Mouse (Mus musculus): ENCODE data around the gene Carhsp1. TPM values are rescaled to one million over a fixed set of nuclear protein-coding genes. Genes with fewer than 3 reads are reported as not detected.
A peak's percentile ranks its signal among the peaks of the same experiment; 100 is the strongest.

The Carhsp1 gene
- polyA plus RNA-seq, 1 experiment = 56.1 TPM

GRCm38 (mm10) chr16:8645546-8645945 lies 26.4 kb downstream of the Carhsp1 start:
- Histone ChIP-seq H3K27me3 (replicated peaks; ENCODE audit: control insufficient read depth, insufficient read depth, low read length) (no peaks in the 10 kb centered on the region), H3K36me3 (ENCODE audit: control insufficient read depth, insufficient read depth, low read length) (peaks cover 8% of the 10 kb centered on the region; the same call in 1 of the 2 replicates), H3K4me1 (ENCODE audit: control insufficient read depth, insufficient read depth, low read length) (no peaks in the 10 kb centered on the region), H3K4me3 (ENCODE audit: insufficient read depth, low read depth, low read length) (no peak overlapping the region), H3K27ac (ENCODE audit: insufficient read depth, low read depth, low read length) (no peak overlapping the region)
- DNase-seq = no peak
- no peak for TF ChIP-seq POLR2A (IDR thresholded peaks at IDR 0.05; ENCODE audit: low read depth, low read length)
- no peak for TF ChIP-seq CTCF (conservative IDR thresholded peaks at IDR 0.05; ENCODE audit: insufficient read depth, insufficient read length, low read depth, low read length)
- 88% methylated on average over 6 of the region's 6 CpGs for WGBS

- TF ChIP-seq CTCF (conservative IDR thresholded peaks at IDR 0.05; ENCODE audit: insufficient read depth, insufficient read length, low read depth, low read length) (peak; percentile 93), POLR2A (IDR thresholded peaks at IDR 0.05; ENCODE audit: low read depth, low read length) (no peak)
- Histone ChIP-seq H3K27me3 (replicated peaks; ENCODE audit: control insufficient read depth, insufficient read depth, low read length) (no peaks in the 10 kb centered on the region), H3K36me3 (ENCODE audit: control insufficient read depth, insufficient read depth, low read length) (peaks cover 8% of the 10 kb centered on the region; the same call in 1 of the 2 replicates), H3K4me3 (ENCODE audit: insufficient read depth, low read depth, low read length) (no peak overlapping the region), H3K4me1 (ENCODE audit: control insufficient read depth, insufficient read depth, low read length) (no peaks in the 10 kb centered on the region), H3K27ac (ENCODE audit: insufficient read depth, low read depth, low read length) (no peak overlapping the region)
- peak; percentile 76 for DNase-seq
- WGBS = 72% methylated on average over 2 of the region's 2 CpGs
These were observed 28.1 kb downstream of the Carhsp1 start for GRCm38 (mm10) chr16:8643855-8644254.

DNA sequence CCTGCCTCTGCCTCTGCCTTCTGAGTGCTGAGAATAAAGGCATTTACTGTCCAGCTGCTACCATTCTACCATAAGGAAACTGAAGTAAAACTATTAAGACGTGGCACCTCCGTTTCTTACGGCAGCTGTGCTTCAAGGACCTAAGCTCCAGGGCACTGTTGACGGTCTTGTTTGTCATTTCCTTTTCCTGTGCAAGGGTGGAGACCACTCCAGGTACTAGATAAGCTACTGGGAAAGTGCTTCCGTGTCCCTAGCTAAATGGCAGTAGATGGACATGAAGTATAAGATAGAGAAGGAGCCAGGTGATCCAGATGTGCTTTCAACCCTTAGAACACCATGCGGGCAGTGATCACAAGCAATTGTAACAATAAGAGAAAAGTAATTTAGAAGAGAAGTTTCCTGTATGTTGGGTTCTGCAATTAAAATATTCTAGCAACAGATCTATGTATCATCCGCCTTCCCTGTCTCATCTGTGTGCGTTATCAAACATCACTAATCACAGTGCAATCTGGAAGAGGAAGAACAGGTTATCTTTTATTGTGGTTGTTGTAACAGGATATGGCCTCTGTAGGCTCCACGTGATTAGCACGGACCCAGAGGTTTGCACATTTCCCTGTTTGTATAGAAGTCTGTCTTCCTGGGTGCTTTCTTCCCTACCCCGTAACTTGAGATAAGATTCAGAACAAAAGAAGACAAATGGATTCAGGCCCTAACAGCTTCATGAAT lies 32.3 kb downstream of the Carhsp1 start:
- H3K27ac ChIP-seq (ENCODE audit: insufficient read depth, low read depth, low read length) = no peak overlapping the region
- DNase-seq = no peak
- H3K4me3 ChIP-seq (ENCODE audit: insufficient read depth, low read depth, low read length) = no peak overlapping the region
- no peak for TF ChIP-seq CTCF (conservative IDR thresholded peaks at IDR 0.05; ENCODE audit: insufficient read depth, insufficient read length, low read depth, low read length)
- no peak for TF ChIP-seq POLR2A (IDR thresholded peaks at IDR 0.05; ENCODE audit: low read depth, low read length)
- H3K27me3 ChIP-seq (replicated peaks; ENCODE audit: control insufficient read depth, insufficient read depth, low read length) = no peaks in the 10 kb centered on the region
- 66% methylated on average over 11 of the region's 11 CpGs for WGBS
- no peaks in the 10 kb centered on the region; the same call in 1 of the 2 replicates for H3K4me1 ChIP-seq (ENCODE audit: control insufficient read depth, insufficient read depth, low read length)
- no peaks in the 10 kb centered on the region; the same call in 1 of the 2 replicates for H3K36me3 ChIP-seq (ENCODE audit: control insufficient read depth, insufficient read depth, low read length)

DNA sequence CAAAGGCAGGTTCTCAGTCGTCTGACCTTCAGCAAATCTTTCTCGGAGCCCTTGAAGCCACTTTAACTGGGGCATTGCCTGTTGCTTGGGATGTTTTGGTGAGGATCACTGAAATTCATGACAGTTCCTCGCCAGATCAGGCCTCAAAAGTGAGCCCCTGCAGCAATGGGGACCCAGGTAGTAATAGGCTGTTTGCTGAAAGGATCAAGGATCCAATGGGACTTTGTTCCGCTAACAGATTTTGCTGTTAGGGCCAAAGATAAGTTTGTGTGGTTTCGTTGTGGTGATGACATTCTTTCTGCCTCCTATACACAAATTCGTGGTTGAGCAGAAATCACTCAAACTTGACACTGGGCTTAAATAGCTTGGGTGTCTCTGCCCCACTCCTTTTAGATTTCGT lies 33.8 kb downstream of the Carhsp1 start:
- Histone ChIP-seq H3K27ac (ENCODE audit: insufficient read depth, low read depth, low read length) (peak overlapping the region; percentile 73; the same call in 1 of the 2 replicates), H3K4me1 (ENCODE audit: control insufficient read depth, insufficient read depth, low read length) (no peaks in the 10 kb centered on the region; the same call in 1 of the 2 replicates), H3K27me3 (replicated peaks; ENCODE audit: control insufficient read depth, insufficient read depth, low read length) (no peaks in the 10 kb centered on the region), H3K4me3 (ENCODE audit: insufficient read depth, low read depth, low read length) (peak overlapping the region; percentile 91), H3K36me3 (ENCODE audit: control insufficient read depth, insufficient read depth, low read length) (no peaks in the 10 kb centered on the region)
- TF ChIP-seq CTCF (conservative IDR thresholded peaks at IDR 0.05; ENCODE audit: insufficient read depth, insufficient read length, low read depth, low read length) = no peak
- no peak for TF ChIP-seq POLR2A (IDR thresholded peaks at IDR 0.05; ENCODE audit: low read depth, low read length)
- no peak for DNase-seq
- 30% methylated on average over 7 of the region's 7 CpGs for WGBS

- H3K4me1 ChIP-seq (ENCODE audit: control insufficient read depth, insufficient read depth, low read length) = no peaks in the 10 kb centered on the region; the same call in 1 of the 2 replicates
- WGBS = under 1% methylated on average over 59 of the region's 59 CpGs
- H3K36me3 ChIP-seq (ENCODE audit: control insufficient read depth, insufficient read depth, low read length) = no peaks in the 10 kb centered on the region
- H3K4me3 ChIP-seq (ENCODE audit: insufficient read depth, low read depth, low read length) = peak within 1 kb of the TSS; percentile 91
- H3K27ac ChIP-seq (ENCODE audit: insufficient read depth, low read depth, low read length) = peak within 1 kb of the TSS; percentile 73
- TF ChIP-seq CTCF (conservative IDR thresholded peaks at IDR 0.05; ENCODE audit: insufficient read depth, insufficient read length, low read depth, low read length) (no peak), POLR2A (IDR thresholded peaks at IDR 0.05; ENCODE audit: low read depth, low read length) (peak; percentile 17)
- no peaks in the 10 kb centered on the region for H3K27me3 ChIP-seq (replicated peaks; ENCODE audit: control insufficient read depth, insufficient read depth, low read length)
- DNase-seq = peak; percentile 95
These were observed 34.5 kb downstream of the Carhsp1 start, which contains the start of the genes Pmm2 and Tmem186 for GRCm38 (mm10) chr16:8637217-8638051. TSS of gene Pmm2 (plus strand) at chr16:8637674. TSS of gene Tmem186 (minus strand) at chr16:8637712.

DNA sequence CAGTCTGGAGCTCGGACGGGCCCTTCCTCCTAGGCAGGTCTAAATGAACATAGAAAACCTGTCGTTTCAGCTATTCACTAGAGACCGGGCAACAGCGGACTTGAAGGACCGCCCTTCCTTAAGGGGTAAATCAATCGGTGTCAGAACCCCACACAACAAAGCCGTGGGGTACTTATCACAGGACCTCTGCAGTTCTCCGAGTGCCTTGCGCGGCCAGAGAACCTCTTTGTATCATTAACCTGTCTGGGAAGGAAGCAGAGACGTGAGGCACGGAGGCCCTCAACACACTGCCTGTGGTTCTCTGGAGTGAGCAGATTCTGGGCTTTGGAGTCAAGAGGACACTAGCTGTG lies 35.1 kb downstream of the Carhsp1 start:
- DNase-seq = no peak
- no peaks in the 10 kb centered on the region for H3K27me3 ChIP-seq (replicated peaks; ENCODE audit: control insufficient read depth, insufficient read depth, low read length)
- WGBS = under 1% methylated on average over 13 of the region's 13 CpGs
- peak overlapping the region; percentile 66 for H3K27ac ChIP-seq (ENCODE audit: insufficient read depth, low read depth, low read length)
- no peaks in the 10 kb centered on the region for H3K36me3 ChIP-seq (ENCODE audit: control insufficient read depth, insufficient read depth, low read length)
- H3K4me3 ChIP-seq (ENCODE audit: insufficient read depth, low read depth, low read length) = peak overlapping the region; percentile 91
- no peaks in the 10 kb centered on the region; the same call in 1 of the 2 replicates for H3K4me1 ChIP-seq (ENCODE audit: control insufficient read depth, insufficient read depth, low read length)
- TF ChIP-seq POLR2A (IDR thresholded peaks at IDR 0.05; ENCODE audit: low read depth, low read length) (no peak), CTCF (conservative IDR thresholded peaks at IDR 0.05; ENCODE audit: insufficient read depth, insufficient read length, low read depth, low read length) (no peak)

DNA sequence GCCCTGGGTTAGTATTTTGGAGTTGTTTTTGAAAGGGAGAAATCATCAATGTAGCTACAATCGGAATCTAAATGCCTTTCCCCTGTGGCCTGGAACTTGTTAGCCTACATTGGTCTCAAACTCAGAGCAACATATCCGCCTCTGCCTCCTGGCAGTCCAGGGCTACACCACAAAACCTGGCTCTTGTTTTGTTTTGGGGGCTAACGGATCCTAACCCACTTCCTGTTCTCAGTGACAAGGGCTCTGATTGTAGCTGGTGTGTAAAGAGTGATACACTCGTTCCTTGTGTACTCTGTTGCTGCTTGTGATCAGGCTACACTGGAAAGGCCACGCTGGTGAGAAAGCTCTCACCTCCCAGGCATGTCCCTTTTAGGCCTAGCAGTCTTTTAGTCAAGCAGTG lies 40.5 kb downstream of the Carhsp1 start:
- no peak for DNase-seq
- Histone ChIP-seq H3K27me3 (replicated peaks; ENCODE audit: control insufficient read depth, insufficient read depth, low read length) (no peaks in the 10 kb centered on the region), H3K4me3 (ENCODE audit: insufficient read depth, low read depth, low read length) (no peak overlapping the region), H3K4me1 (ENCODE audit: control insufficient read depth, insufficient read depth, low read length) (no peaks in the 10 kb centered on the region), H3K27ac (ENCODE audit: insufficient read depth, low read depth, low read length) (no peak overlapping the region), H3K36me3 (ENCODE audit: control insufficient read depth, insufficient read depth, low read length) (no peaks in the 10 kb centered on the region)
- TF ChIP-seq POLR2A (IDR thresholded peaks at IDR 0.05; ENCODE audit: low read depth, low read length) (no peak), CTCF (conservative IDR thresholded peaks at IDR 0.05; ENCODE audit: insufficient read depth, insufficient read length, low read depth, low read length) (no peak)
- 90% methylated on average over 5 of the region's 5 CpGs for WGBS
